Mouse (Mus musculus): ENCODE measurements around the gene AL731706.2. TPM values are rescaled to one million over a fixed set of nuclear protein-coding genes. Genes with fewer than 3 reads are reported as not detected.

AL731706.2 gene
- total and polyA plus RNA-seq, 3 experiments, result 8.3 to 75.9 TPM; not detected in 1

DNA sequence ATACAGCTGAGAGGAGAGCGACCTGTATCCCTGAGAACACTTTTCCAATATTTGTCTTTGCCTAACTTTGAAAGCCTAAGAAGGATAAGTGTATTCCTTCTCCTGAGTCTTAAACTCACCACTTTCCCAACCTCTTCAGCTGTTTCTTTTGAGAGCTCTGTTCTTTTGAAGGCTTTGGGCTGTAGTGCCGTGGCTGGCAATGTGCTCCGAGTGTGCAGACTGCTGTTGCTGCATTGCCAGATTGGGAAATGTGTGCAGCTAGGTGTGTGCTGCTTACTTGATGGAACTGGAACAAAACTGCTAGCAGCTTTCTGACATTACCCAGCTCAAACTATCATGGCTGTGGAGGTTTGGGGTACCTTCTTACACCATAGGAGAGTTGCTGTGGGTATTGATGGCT, 27.5 kb upstream of the AL731706.2 start:
- Histone ChIP-seq H3K4me3 (replicated peaks in 1 of 3; ENCODE audit: low read depth in 2 of 3, low read length in 2 of 3, poor library complexity in 1 of 3) (no peak overlapping the region), H3K36me3 (replicated peaks in 1 of 2; ENCODE audit: control insufficient read depth in 1 of 2, insufficient read depth in 1 of 2, low read length in 1 of 2) (peaks cover 0 to 18% of the 10 kb centered on the region in 2 experiments), H3K27ac (ENCODE audit: insufficient read depth, low read depth) (no peak overlapping the region), H3K79me2 (replicated peaks; ENCODE audit: control insufficient read depth, extremely low read depth, insufficient read depth, poor library complexity, severe bottlenecking) (0 out of 2 replicates have a peak, but pooled peaks cover 4% of the 10 kb centered on the region), H3K4me1 (ENCODE audit: control insufficient read depth in 1 of 2, insufficient read depth in 2 of 2) (peaks cover 0 to under 1% of the 10 kb centered on the region in 2 experiments; a peak in 1 of 4 replicates), H3K9ac (ENCODE audit: insufficient read depth, low read depth) (no peak overlapping the region), H3K27me3 (replicated peaks) (no peaks in the 10 kb centered on the region), H3K9me3 (replicated peaks; ENCODE audit: low read length) (no peaks in the 10 kb centered on the region), H3K4me2 (ENCODE audit: insufficient read depth, low read depth, poor library complexity, severe bottlenecking) (no peak overlapping the region)
- TF ChIP-seq MAZ (IDR thresholded peaks at IDR 0.05; ENCODE audit: low read depth, low read length), result no peak
- no peak for TF ChIP-seq ELF1 (IDR thresholded peaks at IDR 0.05; ENCODE audit: low read depth, low read length)
- TF ChIP-seq TCF12 (IDR thresholded peaks at IDR 0.05; ENCODE audit: low read depth, low read length), result no peak
- TF ChIP-seq HCFC1 (IDR thresholded peaks at IDR 0.05; ENCODE audit: low read depth, low read length), result no peak
- no peak for TF ChIP-seq MXI1 (IDR thresholded peaks at IDR 0.05; ENCODE audit: low read depth, low read length)
- no peak for TF ChIP-seq UBTF (IDR thresholded peaks at IDR 0.05; ENCODE audit: low read depth, low read length)
- TF ChIP-seq POLR2AphosphoS2 (IDR thresholded peaks at IDR 0.05; ENCODE audit: low read depth, low read length), result no peak
- dilution Hi-C loops (cut with MboI; ENCODE audit: extremely low pct_ligation_motif_present, extremely low pct_unique_long_range_greater_than_20kb, low sequenced_read_pairs), result no loop called here
- DNase-seq (ENCODE audit: extremely low read depth), result no peak
- in situ Hi-C loops (cut with MboI; ENCODE audit: low pct_ligation_motif_present, low pct_unique_long_range_greater_than_20kb, low sequenced_read_pairs), result no loop called here

DNA sequence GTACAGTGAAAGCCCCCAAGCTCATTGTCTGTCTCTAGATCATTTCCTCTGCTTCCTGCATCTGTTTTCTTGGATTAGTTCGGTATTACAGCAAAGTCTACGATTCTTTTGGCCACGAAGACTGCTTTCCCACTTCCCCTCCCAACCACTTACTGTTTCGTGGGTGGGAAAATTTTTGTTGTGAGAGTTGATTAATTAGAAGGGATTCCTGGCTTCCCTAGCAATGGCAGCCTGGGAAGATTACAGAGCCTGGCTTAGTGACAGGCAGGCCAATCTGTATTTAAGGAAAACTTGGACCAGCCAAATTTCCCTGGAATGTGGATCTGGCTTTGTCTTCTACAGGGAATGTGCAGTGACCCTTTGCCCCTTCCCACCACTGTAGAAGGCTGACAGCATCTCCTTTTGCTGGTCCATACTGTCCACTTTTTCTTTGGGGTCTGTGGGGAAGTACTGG, 26.5 kb upstream of the AL731706.2 start:
- H3K4me3 ChIP-seq (replicated peaks in 1 of 3; ENCODE audit: low read depth in 2 of 3, low read length in 2 of 3, poor library complexity in 1 of 3), result no peak overlapping the region
- H3K36me3 ChIP-seq (replicated peaks in 1 of 2; ENCODE audit: control insufficient read depth in 1 of 2, insufficient read depth in 1 of 2, low read length in 1 of 2), result peaks cover 0 to 16% of the 10 kb centered on the region in 2 experiments
- TF ChIP-seq MEF2A (IDR thresholded peaks at IDR 0.05; ENCODE audit: borderline replicate concordance, low read depth, low read length) (no peak), ETS1 (conservative IDR thresholded peaks at IDR 0.05; ENCODE audit: low read depth, low read length) (no peak), USF2 (conservative IDR thresholded peaks at IDR 0.05; ENCODE audit: low read depth, low read length) (no peak), CHD2 (IDR thresholded peaks at IDR 0.05; ENCODE audit: low read length) (no peak), RCOR1 (conservative IDR thresholded peaks at IDR 0.05; ENCODE audit: low read depth, low read length) (no peak), TBP (conservative IDR thresholded peaks at IDR 0.05; ENCODE audit: low read depth, low read length) (no peak), JUND (conservative IDR thresholded peaks at IDR 0.05; ENCODE audit: low read depth, low read length) (no peak), GABPA (IDR thresholded peaks at IDR 0.05; ENCODE audit: insufficient replicate concordance, low read depth, low read length) (no peak), USF1 (IDR thresholded peaks at IDR 0.05; ENCODE audit: low read depth, low read length) (no peak), MAFK (IDR thresholded peaks at IDR 0.05; ENCODE audit: insufficient replicate concordance, low read length) (no peak), POLR2AphosphoS2 (IDR thresholded peaks at IDR 0.05; ENCODE audit: low read depth, low read length) (no peak), UBTF (IDR thresholded peaks at IDR 0.05; ENCODE audit: low read depth, low read length) (no peak), ZMIZ1 (IDR thresholded peaks at IDR 0.05; ENCODE audit: low read depth, low read length) (no peak), JUN (IDR thresholded peaks at IDR 0.05; ENCODE audit: insufficient read depth, low read depth, low read length) (no peak), NELFE (IDR thresholded peaks at IDR 0.05; ENCODE audit: low read depth, low read length) (no peak), ZNF384 (IDR thresholded peaks at IDR 0.05; ENCODE audit: low read depth, low read length) (no peak), IRF4 (IDR thresholded peaks at IDR 0.05; ENCODE audit: low read depth, low read length) (no peak), SMC3 (IDR thresholded peaks at IDR 0.05; ENCODE audit: low read depth, low read length) (no peak), CTCF (conservative IDR thresholded peaks at IDR 0.05 in 1 of 2, IDR thresholded peaks at IDR 0.05 in 1 of 2; ENCODE audit: low read depth in 2 of 2, low read length in 2 of 2) (no peak), NRF1 (IDR thresholded peaks at IDR 0.05; ENCODE audit: low read depth, low read length) (no peak)
- H3K4me2 ChIP-seq (ENCODE audit: insufficient read depth, low read depth, poor library complexity, severe bottlenecking), result no peak overlapping the region
- H3K9ac ChIP-seq (ENCODE audit: insufficient read depth, low read depth), result no peak overlapping the region
- in situ Hi-C loops (cut with MboI; ENCODE audit: low pct_ligation_motif_present, low pct_unique_long_range_greater_than_20kb, low sequenced_read_pairs) (no loop called here), dilution Hi-C loops (cut with MboI; ENCODE audit: extremely low pct_ligation_motif_present, extremely low pct_unique_long_range_greater_than_20kb, low sequenced_read_pairs) (no loop called here)
- H3K4me1 ChIP-seq (ENCODE audit: control insufficient read depth in 1 of 2, insufficient read depth in 2 of 2), result peaks cover 0 to 11% of the 10 kb centered on the region in 2 experiments; a peak in 3 of 4 replicates
- no peaks in the 10 kb centered on the region for H3K27me3 ChIP-seq (replicated peaks)
- no peak for DNase-seq (ENCODE audit: extremely low read depth)
- H3K9me3 ChIP-seq (replicated peaks; ENCODE audit: low read length), result no peaks in the 10 kb centered on the region
- no peak overlapping the region for H3K27ac ChIP-seq (ENCODE audit: insufficient read depth, low read depth)
- 0 out of 2 replicates have a peak, but pooled peaks cover 4% of the 10 kb centered on the region for H3K79me2 ChIP-seq (replicated peaks; ENCODE audit: control insufficient read depth, extremely low read depth, insufficient read depth, poor library complexity, severe bottlenecking)
